Comparison of ENCODE assay signal across 8 mouse cellular contexts in the genomic region with DNA sequence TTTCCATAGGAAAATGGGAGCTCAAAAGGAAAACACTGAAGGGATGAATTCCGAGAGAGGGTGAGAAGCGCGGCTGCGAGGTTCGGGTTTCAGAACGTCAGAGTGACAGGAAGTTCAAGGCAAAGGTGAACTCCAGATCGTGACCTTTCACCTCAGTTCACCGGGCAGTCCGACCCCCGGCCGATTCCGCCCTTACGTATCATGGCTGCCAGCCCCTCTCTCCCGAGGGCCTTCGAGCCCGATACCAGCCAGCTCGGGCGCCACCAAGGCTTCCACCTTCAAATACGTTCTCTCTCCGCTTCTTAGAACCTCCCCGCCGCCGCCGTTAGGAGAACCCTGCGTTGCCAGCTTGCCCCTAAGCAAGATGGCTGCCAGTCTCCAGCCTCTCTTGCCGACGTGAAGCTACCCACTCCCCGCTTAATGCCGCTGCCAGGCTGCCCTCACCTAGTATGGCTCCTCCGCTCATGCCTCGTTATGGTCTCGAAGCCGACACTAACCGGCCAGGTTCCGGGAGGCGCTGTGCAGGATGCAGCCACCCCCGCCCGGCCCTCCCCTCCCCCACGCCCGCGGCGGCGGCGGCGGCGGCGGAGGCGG. TPM values are rescaled to one million over a fixed set of nuclear protein-coding genes. Genes with fewer than 3 reads are reported as not detected.
A peak's percentile ranks its signal among the peaks of the same experiment; 100 is the strongest.
DNase-seq lines count a peak whose midpoint lies in the region; ATAC-seq lines count a peak whose summit lies in the region.

A gene (plus strand): TSS at position 307 of the 594 bp plus-strand sequence.

- peak within 1 kb of the TSS; percentile 99 for H3K9ac ChIP-seq in lung, embryonic 16.5 days (ENCODE audit: low read length)

- WGBS in lung, embryonic 16.5 days = under 1% methylated on average over 43 of the region's 48 CpGs

- no peaks in the 10 kb centered on the region; the same call in 1 of the 2 replicates for H3K36me3 ChIP-seq in lung, embryonic 16.5 days (ENCODE audit: control insufficient read depth, insufficient read depth, low read length)

- H3K27ac ChIP-seq in lung, embryonic 16.5 days (ENCODE audit: low read length) = peak within 1 kb of the TSS; percentile 100

- ATAC-seq in hematopoietic stem cell, adult 5-6 weeks (replicated peaks in 1 of 2; ENCODE audit: insufficient read depth in 1 of 2, low FRiP score in 2 of 2, low TSS enrichment in 1 of 2, low read depth in 1 of 2, poor library complexity in 2 of 2, severe bottlenecking in 2 of 2) = peak; percentile 95
- ATAC-seq in lung, embryonic 16.5 days (ENCODE audit: low read depth) = peak; percentile 96

- H3K4me1 ChIP-seq in lung, embryonic 16.5 days (replicated peaks; ENCODE audit: control insufficient read depth, insufficient read depth, low read length) = peaks cover 23% of the 10 kb centered on the region

- H3K4me3 ChIP-seq in lung, embryonic 16.5 days (ENCODE audit: low read length) = peak within 1 kb of the TSS; percentile 91

- H3K27me3 ChIP-seq in lung, embryonic 16.5 days (ENCODE audit: control insufficient read depth, insufficient read depth, low read depth, low read length) = no peaks in the 10 kb centered on the region

- H3K9me3 ChIP-seq in lung, embryonic 16.5 days (ENCODE audit: control insufficient read depth, low read length) = no peaks in the 10 kb centered on the region

- peak; percentile 88 for DNase-seq in MEL-GATA-1-ER (ENCODE audit: extremely low read depth, low read depth)
- peak; percentile 92 for DNase-seq in cerebellum, adult 8-10 months
- peak; percentile 86 for DNase-seq in forelimb bud, embryonic 11.5 days (ENCODE audit: low read depth, low spot score)
- peak; percentile 93 for DNase-seq in layer of hippocampus, adult 9-10 months (ENCODE audit: low spot score)
- peak; percentile 75 for DNase-seq in ovary, postnatal 10 days (ENCODE audit: low spot score)
- DNase-seq in thymus, postnatal 10 days (ENCODE audit: low spot score in 2 of 2) = peak; percentile 86 to 92

- H3K4me2 ChIP-seq in lung, embryonic 16.5 days (ENCODE audit: low read depth, low read length) = peak within 1 kb of the TSS; percentile 73

RNA-seq across cellular contexts. Expression of the gene that starts here (rescaled TPM):
- total RNA-seq in hematopoietic stem cell, adult 5-6 weeks (2017) = 11.0 and 15.8 TPM in 2 replicates
- polyA plus RNA-seq in lung, embryonic 16.5 days (2015; fragmentation: Nextera tagmentation; extraction: Ambion mirVana) = 52.0 and 52.1 TPM in 2 replicates

Comparison
In these comparisons a context has a peak if more than half of its experiments do, and no peak if none do; other contexts are left out.
1. Peak in every context shown above with its lines: DNase-seq, ATAC-seq, H3K4me3 ChIP-seq and H3K27ac ChIP-seq.